Mouse (Mus musculus): ENCODE data around the gene Slx1b.
"Not testable (repeated sequence)": the region's sequence is repeated elsewhere in the genome, so short reads cannot be mapped to it uniquely, and the experiment has no call there.

Slx1b gene

DNA sequence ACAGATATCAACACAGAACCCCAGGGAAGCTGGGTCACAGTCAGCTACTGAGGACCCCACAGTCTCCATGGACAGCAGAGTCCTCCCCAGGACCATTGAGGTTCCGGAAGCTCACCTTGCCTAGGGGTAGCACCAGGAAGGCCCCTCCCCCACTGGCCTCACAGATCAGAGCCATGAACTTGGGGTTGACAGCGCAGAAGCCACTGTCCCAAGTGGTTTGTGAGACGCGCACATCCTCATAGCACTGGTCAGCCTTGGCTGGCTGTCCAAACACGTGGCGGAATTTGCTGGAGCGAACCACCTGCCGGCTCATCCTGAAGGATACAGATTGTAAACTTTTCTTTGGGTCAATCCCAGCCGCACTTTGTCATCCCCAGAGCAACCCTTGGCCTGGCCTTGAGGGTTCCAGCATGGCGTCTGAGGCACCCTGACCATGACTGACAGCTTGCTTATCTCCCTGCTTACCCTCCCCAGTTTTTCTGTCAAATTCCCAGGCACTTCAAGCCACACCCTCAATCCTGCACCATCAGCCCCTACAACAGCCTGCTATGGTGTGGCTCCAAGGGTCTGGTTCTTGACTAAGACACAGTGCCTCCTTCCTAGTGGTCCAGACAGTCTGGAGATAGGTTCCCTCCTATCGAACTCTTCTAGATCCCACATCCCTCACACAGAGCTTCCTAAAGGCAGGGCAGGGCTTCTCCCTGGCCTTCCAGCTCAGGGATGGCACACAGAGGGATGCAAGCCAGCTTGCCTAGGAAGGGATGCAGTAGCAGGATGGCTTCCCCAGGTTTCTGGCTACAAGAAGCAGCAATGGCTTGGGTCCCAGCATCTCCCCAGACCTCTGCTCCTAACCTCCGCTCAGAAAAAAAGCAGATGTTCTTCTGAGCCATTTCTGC is 7.5 kb upstream of the Slx1b start:
- no peak for DNase-seq (ENCODE audit: low spot score in 2 of 2)

DNA sequence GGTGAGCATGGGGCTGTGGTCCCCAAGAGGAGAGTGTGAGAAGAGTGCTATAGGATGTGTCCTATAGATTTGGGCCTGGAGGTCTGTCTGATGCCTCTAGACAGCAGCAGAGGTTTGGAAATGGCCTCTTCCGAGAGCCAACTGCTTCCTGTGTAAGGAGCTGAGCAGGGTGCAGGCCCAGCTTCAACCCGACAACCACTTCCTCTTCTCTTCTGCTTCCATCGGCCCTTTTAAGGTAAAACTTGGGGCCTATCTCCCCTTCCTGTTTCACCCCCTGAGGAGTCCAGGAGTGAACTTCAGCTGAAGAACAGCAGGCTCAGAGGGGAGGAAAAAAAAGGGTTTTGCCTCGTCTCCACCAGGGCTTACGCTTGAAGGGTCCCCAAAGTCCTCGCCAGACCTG is 6.8 kb upstream of the Slx1b start:
- DNase-seq (ENCODE audit: low spot score in 2 of 2): peak in 1 of 2 experiments; percentile 50

DNA sequence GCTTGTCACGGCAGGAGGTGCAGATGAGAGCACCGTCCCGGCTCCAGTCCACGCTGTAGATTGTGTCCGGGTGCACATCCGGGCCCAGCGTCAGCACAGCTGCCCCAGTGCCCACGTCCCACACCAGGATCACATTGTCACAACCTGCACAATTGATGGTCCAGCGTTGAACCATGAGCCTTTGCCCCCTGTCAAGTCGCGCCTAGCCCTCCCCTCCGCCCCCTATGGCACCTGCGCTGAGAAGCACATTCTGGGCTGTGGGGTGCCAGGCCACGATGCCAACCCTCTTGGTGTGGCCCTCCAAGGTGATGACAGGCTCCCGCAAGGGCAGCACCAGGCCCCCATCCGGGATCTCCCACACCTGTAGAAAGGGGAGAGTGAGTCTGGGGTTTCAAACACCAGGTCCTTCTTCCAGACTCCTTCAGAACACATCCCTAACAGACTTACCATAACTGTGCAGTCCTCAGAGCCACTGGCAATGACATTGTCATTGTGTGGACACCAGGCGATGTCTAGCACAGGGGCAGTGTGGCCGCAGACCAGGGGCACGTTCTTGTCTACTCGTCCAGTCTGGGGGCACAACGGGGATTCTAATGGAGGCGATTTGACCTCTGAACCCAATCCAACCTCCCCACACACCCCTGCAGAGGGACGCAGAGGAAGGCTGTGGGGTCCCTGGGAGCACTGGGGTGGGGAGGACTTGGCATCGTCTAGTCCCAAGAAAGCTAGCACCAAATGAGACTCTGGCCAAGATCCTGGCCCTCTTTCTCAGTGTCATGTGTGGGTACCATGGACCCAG is 6.2 kb upstream of the Slx1b start:
- DNase-seq (ENCODE audit: low spot score in 2 of 2): no peak

DNA sequence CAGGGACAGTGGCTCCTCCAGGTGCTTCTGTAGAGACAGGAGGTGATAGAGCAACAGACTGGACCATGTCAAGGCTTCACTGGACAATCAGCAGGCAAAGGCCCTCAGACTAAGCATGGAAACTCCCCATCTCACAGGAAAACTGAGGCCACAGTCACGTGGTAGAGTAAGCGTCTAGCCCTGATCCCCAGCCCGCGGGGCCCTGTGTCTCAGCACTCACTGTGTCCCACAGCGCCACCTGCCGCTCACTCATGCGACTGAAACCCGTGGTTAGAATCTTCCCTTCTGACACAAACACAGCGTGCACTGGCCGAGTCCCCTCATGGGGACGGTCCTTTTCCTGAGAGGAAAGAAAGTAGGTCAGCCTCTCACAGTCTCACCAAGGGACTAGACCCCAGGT is 5.5 kb upstream of the Slx1b start:
- peak; percentile 75 to 83 for DNase-seq (ENCODE audit: low spot score in 2 of 2)

DNA sequence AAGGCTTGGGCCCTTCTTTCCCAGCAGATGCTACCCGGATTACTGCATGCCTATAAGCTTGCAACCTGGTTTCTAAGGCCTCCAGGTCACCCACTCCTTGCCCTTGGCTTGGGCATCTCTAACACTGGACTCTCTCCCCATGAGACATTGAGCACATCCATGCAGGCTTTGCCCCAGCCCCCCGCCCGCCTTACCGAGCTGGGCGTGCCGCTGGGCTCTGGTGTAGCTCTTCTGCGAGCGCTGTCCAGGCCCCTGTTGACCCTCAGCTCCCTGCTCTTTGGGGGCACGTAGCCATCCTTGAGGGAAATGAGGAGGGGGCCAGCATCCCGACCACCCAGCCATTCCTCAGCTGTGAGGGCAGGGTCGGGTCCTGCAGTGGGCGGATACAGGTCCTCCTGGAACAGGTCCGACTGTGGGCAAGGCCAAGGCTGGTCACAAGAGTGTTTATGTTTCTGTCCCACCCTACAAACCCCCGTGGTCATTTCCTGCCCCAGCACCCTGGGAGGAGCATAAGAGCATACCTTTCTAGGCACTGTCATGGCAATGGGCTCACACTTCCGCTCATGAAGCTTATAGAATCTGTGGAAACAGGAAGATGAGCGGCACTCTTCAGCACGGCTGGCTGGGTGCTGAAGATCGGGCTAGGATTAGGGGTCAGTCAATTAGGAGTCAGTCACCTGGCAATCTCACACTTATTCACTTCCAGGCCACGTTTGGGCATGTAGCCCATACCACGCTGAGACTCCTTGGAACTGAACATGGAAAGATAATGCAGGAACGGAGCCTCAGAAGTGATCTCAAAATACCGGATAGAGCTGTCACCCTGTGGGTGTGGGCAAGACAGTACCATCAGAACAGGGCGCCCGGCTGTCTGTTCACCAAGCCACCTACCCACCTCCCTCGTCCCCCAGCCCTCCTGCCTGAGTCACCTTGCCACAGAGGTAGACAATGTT is 4.8 kb upstream of the Slx1b start:
- no peak for DNase-seq (ENCODE audit: low spot score in 2 of 2)

DNA sequence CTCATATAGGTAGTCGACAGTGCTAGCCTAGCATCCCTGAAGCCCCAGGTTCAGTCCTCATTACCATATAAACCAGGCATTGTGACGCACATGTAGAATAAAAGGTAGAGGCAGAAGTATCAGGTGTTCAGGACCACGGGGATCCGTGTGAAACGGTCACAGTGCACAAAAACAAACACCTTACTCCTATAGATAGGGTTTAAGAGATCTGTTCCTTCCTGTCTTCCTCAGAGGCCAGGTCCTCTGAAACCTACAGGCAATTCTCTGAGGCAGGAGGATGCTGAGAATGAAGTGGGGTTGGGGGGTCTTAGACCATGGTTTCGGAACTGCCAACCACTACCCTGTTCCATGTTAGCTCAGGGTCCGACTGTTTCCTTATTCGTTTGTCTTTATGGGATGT is 2.3 kb upstream of the Slx1b start:
- DNase-seq (ENCODE audit: low spot score in 2 of 2): no peak

DNA sequence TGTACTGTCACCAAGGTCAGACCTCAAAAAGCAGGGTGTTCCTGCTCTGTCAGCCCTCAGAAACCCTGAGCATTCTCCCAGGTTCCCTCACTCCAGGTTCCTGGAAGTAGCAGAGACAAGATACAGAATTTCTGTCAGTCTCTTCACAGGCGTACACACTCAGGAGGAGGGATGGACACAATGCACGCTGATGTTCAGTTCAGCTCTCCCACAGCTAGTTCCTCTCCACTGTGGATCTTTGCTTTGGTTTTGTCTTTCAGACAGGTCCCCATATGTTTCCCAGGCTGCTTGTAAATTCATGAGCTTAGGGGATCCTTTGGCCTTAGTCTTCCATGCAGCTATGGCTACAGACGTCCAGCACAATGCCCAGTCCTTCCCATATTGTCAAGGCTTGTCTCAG is 1.3 kb upstream of the Slx1b start:
- no peak for DNase-seq (ENCODE audit: low spot score in 2 of 2)

DNA sequence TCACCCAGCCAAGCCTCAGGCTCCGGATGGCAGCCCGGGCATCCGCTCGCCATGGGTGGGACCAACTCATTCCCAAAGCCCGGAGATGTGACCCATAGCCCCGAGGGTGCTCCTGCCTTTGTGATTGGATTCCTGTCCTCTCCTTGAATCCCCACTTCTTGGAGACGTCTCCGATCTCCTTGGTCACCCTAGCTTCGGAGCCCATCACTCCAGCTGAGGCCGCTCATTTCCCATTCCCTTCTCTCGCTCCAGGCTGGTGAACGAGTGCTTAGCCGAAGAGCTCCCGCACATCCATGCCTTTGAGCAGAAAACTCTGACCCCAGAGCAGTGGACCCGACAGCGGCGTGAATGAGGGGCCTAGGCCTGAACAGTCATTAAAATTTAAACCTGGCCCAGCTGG is 719 bp upstream of the Slx1b start:
- no peak for DNase-seq (ENCODE audit: low spot score in 2 of 2)

DNA sequence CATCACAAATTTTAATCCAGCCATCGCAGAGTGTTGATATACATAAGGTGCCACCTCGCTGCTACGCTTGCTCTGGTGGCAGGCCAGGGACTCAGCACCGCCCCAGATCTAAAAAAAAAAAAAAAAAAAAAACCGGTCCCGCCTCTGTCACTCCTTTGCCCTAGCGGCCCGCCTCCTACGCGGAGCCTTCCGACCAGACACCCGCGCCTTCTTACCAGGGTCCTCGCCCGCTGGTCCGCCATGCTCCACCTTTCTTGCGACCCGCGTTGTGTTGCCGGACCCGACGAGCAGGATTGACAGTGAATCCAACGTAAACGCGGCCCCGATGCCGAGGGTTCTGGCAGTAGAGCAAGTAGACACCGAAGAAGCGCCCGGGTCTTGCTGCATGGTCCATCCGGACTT is 373 bp downstream of the Slx1b start, which contains the start of gene Bola2:
TSS of gene Bola2 (plus strand) at position 192 of the 402 bp plus-strand sequence.
- peak; percentile 68 to 72 for DNase-seq (ENCODE audit: low spot score in 2 of 2)

DNA sequence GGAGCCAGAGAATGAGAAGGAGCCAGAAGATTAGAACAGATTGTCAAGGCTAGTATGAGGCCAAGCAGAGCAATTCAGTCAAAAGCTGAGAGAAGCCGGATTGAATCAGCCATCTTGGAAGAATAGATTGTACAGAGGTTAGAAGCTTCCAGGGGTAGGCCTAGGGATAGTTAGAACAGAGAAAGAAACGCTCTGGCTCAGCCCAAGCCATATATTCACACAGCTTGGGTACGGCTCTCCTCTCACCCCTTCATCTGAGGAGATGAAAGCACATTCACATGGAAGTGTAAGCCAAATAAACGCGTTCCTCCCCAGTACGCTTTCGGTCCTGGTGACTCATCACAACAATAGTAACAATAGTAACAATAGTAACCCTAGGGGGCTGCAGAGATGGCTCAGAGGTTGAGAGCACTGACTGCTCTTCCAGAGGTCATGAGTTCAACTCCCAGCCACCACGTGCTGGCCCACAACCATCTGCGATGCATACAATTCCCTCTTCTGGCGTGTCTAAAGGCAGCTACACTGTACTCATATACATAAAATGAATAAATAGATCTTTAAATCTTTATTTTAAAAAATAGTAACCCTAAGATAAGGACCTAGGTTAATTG is 1.0 kb downstream of the Slx1b start:
- no peak for DNase-seq (ENCODE audit: low spot score in 2 of 2)

DNA sequence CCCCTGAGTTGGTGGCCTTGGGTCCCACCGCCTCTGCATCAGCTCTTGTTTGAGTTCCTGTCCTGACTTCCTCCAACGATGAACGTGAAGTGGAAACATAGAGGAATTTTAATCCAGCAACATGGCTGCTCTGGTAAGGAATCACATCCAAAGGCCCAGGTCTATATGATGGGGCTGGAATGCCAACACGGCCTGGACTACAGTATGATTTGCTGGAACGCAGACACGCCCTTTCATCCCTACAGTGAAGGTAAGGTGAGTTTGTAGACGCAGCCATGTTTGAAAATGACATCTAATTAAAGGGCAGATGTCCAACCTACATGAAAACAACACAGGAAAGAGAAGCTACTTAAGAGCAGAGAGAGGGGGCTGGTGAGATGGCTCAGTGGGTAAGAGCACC is 1.8 kb downstream of the Slx1b start:
- DNase-seq (ENCODE audit: low spot score in 2 of 2): no peak

DNA sequence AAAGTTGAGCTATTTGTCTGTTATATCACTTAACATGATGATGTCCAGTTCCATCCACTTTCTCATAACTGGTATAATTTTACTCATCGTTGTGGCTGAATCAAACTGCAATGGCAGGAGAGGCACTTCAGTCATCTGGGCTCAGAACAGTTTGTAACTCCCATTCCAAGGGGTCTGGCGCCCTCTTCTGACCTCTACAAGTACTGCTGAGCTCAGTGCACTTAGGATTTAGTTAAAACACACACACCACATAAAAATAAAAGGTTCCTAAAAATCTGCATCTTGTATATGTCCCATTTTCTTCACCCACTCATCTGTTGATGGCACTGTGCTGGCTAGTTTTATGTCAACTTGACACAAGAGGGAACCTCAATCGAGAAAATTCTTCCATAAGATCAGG is 2.3 kb downstream of the Slx1b start:
- DNase-seq (ENCODE audit: low spot score in 2 of 2): peak; percentile 52 to 79

DNA sequence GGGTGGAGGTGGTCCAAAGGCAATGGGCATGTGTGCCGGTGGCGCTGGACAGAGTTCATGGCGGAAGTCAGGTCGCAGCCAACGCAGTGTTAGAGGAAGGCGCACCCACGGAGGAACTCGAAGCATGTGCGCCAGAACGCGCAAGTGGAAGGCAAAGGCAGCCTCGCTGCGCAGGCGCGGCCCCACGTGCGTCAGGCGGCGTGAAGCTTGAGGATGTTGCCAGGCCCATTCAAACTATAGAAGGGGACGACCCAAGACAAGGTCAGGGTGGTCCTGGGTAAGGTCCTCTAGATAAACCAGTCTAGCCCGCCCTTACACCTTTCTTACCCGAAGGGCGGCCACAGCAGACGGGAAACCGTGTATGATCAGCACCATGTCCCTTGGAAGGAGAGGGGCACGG is 3.2 kb downstream of the Slx1b start:
- no peak for DNase-seq (ENCODE audit: low spot score in 2 of 2)

DNA sequence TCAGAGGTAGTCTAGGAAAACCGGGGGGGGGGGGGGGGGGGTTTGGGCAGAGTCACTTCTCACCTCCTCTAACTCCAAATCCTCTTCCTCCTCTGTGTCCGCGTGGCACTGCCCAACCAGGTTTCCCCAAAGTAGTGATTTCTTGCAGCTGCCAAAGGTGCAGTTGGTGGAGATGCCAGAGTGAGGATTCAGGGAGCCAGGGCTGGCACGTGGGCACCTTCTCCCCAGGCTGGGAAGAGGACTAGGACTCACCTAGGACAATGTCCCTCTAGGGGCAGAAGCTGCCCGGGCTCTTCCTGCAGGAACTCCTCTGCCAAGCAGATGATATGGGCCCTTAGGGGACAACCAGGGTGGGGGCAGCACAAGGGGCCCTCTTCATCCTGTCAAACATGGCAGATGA is 3.9 kb downstream of the Slx1b start:
- no peak for DNase-seq (ENCODE audit: low spot score in 2 of 2)

DNA sequence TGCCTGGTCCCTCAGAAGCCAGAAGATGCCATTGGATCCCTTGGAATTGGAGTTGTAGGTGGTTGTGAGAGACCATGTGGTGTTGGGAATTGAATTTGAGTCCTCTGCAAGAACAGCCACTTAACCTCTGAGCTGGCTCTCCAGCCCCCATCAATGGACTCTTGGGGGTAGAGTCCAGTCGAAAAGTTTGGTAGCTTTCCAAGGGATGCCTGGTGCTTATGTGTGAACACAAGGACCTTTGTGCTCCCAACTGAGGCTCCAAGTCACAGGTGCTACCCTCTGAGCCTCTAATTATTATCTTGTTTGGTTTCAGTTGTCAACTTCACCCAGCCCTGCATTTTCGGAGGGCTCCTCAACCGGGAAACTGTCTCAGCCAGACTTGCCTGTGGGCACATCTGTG is 4.8 kb downstream of the Slx1b start:
- DNase-seq (ENCODE audit: low spot score in 2 of 2): no peak

DNA sequence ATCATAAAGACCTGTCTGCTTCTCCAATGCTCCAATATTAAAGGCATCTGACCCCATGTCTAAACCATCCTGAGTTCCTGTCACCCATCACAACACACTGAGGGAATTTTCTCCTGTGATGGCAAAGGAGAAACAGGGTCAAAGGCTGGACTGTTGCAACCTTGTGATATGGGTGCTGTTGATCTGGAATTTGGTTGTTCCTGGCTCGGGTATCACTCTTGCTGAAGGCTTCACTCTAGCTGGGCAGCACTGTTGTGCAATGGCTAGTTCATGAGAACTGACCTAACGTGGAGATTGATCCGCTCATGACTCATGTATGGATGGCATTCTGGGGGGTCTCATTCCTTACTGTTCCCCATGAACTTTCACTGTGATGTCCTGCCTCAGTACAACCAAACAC is 6.6 kb downstream of the Slx1b start:
- DNase-seq (ENCODE audit: low spot score in 2 of 2): no peak

DNA sequence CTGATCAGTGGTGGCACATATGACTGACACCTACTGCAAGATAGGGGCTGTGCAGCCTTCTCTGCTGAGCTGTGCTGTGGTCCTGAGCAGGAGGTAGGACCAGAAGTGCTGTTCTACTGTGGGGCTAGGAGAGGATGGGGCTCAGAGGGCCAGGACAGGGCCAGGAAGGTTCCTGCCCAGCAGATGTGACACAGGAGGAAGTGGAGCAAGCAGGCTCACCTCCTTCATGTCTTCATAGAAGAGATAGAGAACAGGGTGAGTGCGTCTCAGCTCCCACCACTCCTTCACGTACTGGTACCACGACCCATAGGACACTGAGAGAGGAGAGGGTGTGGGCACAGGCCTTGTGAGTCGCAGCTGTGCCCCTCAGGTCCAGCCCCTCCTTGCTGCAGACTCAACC is 7.4 kb downstream of the Slx1b start:
- DNase-seq (ENCODE audit: low spot score in 2 of 2): not testable (repeated sequence)

DNA sequence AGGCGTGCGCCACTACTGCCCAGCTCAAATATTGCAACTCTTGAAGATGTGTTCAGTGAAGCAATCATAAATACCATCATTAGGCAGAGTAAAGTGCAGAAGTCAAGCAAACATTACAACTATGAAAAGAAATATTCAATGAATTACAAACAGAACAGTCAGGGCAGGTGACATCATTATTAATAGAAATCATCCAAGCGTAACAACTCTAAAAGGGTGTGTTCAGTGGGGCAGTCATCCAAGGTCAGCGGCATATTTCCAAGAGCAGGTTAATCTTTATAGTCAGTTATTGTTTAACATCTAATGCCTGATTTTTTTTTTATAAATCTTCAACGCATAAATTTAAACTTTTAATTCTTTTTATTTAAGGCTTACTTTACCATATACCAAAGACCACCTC is 14.4 kb downstream of the Slx1b start:
- DNase-seq (ENCODE audit: low spot score in 2 of 2): no peak

DNA sequence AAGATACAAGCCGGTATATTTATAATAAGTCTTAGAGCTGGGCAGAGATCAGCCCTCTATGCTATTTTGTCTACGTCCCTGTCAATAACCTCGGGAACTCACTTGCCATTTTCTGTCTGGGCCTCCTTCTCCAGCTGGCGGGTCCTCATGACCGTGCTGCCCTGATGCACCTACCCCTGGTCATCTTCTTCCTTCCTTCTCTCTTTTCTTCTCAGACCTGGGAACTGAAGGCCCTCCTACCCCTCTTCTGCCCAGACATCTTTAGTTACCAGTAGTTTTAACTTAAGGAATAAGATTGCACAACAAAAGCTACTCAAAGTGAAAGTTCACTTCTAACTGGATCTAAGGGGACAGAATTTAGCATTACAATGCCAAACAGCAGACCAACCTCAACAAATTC is 15.9 kb downstream of the Slx1b start:
- no peak for DNase-seq (ENCODE audit: low spot score in 2 of 2)

DNA sequence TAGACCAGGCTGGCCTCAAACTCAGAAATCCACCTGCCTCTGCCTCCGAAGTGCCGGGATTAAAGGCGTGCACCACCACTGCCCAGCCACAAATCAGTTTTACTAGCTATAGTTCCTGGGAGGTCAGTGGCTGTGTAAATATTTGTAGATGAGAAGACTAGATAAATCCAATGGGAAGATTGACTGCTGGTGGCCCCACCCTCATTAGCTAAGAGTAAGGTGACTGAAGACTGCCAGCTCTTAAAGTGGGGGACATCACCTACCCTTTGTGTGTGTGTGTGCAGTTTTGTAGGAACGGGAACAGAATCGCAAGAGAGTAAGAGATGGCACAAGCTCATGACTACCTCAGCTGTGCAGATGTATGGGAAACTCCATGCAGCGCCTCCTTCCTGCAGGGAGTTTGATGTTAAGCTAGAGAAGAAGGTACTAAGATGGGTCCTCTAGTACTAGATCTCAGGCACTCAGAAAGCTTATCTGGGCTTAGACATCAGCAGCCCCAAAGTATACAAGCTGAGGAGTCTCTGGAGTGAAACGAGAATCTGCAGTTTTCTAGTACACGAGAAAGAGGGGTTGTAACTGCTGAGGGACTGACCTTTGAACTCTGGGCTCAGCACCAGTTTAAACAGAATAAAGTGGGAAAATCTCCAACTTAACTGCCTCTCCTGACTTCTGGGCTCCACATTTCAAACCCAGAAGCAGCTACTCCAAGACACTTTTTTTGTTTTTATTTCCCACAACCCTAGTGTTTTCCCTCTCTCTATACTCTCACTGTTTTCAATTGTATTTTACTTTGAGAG is 16.8 kb downstream of the Slx1b start:
- no peak for DNase-seq (ENCODE audit: low spot score in 2 of 2)
